Mouse (Mus musculus): ENCODE results near the gene Nup160. TPM values are rescaled to one million over a fixed set of nuclear protein-coding genes. Genes with fewer than 3 reads are reported as not detected.

Gene Nup160
- total and polyA plus RNA-seq, 2 experiments from 2014 or later: 13.5 to 13.7 TPM

- H3K27me3 ChIP-seq (ENCODE audit: insufficient read depth, low read length): no peaks in the 10 kb centered on the region
- H3K9me3 ChIP-seq (ENCODE audit: low read length): no peaks in the 10 kb centered on the region
- 82% methylated on average over 6 of the region's 6 CpGs for WGBS
- no peak overlapping the region for H3K4me2 ChIP-seq (ENCODE audit: low read depth, low read length)
- H3K4me1 ChIP-seq (ENCODE audit: insufficient read depth, low read length): peaks cover 6% of the 10 kb centered on the region; the same call in 1 of the 2 replicates
- no peak for TF ChIP-seq CTCF (IDR thresholded peaks at IDR 0.05; ENCODE audit: low read depth)
- no peak overlapping the region for H3K27ac ChIP-seq
- ATAC-seq (no peak), DNase-seq (ENCODE audit: low spot score) (no peak)
- H3K4me3 ChIP-seq (ENCODE audit: low read length): no peak overlapping the region
- peaks cover 33% of the 10 kb centered on the region for H3K36me3 ChIP-seq (ENCODE audit: insufficient read depth, low read length)
- H3K9ac ChIP-seq (replicated peaks; ENCODE audit: low read length): no peak overlapping the region
These were observed 72.9 kb downstream of the Nup160 start for GRCm38 (mm10) chr2:90749676-90750459.

- Histone ChIP-seq H3K4me3 (ENCODE audit: low read length) (no peak overlapping the region), H3K36me3 (ENCODE audit: insufficient read depth, low read length) (peaks cover 50% of the 10 kb centered on the region), H3K4me1 (ENCODE audit: insufficient read depth, low read length) (peaks cover 6% of the 10 kb centered on the region; the same call in 1 of the 2 replicates), H3K27ac (no peak overlapping the region), H3K9me3 (ENCODE audit: low read length) (no peaks in the 10 kb centered on the region), H3K9ac (replicated peaks; ENCODE audit: low read length) (no peak overlapping the region), H3K27me3 (ENCODE audit: insufficient read depth, low read length) (no peaks in the 10 kb centered on the region), H3K4me2 (ENCODE audit: low read depth, low read length) (no peak overlapping the region)
- TF ChIP-seq CTCF (IDR thresholded peaks at IDR 0.05; ENCODE audit: low read depth): no peak
- WGBS: 94% methylated on average over 2 of the region's 2 CpGs
- DNase-seq (ENCODE audit: low spot score): no peak
- ATAC-seq: no peak
These were observed 76.5 kb downstream of the Nup160 start for GRCm38 (mm10) chr2:90753565-90753964.

GRCm38 (mm10) chr2:90754188-90754587 lies 77.2 kb downstream of the Nup160 start:
- Histone ChIP-seq H3K9ac (replicated peaks; ENCODE audit: low read length) (no peak overlapping the region), H3K4me3 (ENCODE audit: low read length) (no peak overlapping the region), H3K27ac (no peak overlapping the region), H3K4me1 (ENCODE audit: insufficient read depth, low read length) (peaks cover under 1% of the 10 kb centered on the region; the same call in 1 of the 2 replicates), H3K36me3 (ENCODE audit: insufficient read depth, low read length) (peaks cover 56% of the 10 kb centered on the region), H3K4me2 (ENCODE audit: low read depth, low read length) (no peak overlapping the region), H3K27me3 (ENCODE audit: insufficient read depth, low read length) (no peaks in the 10 kb centered on the region), H3K9me3 (ENCODE audit: low read length) (no peaks in the 10 kb centered on the region)
- TF ChIP-seq CTCF (IDR thresholded peaks at IDR 0.05; ENCODE audit: low read depth): no peak
- DNase-seq (ENCODE audit: low spot score): no peak
- WGBS: over 99% methylated on average over 3 of the region's 3 CpGs
- ATAC-seq: no peak

GRCm38 (mm10) chr2:90765123-90765522 lies 88.1 kb downstream of the Nup160 start:
- H3K27ac ChIP-seq: no peak overlapping the region
- peaks cover 61% of the 10 kb centered on the region for H3K36me3 ChIP-seq (ENCODE audit: insufficient read depth, low read length)
- no peaks in the 10 kb centered on the region for H3K27me3 ChIP-seq (ENCODE audit: insufficient read depth, low read length)
- no peaks in the 10 kb centered on the region for H3K4me1 ChIP-seq (ENCODE audit: insufficient read depth, low read length)
- H3K4me3 ChIP-seq (ENCODE audit: low read length): no peak overlapping the region
- ATAC-seq (no peak), DNase-seq (ENCODE audit: low spot score) (no peak)
- H3K4me2 ChIP-seq (ENCODE audit: low read depth, low read length): no peak overlapping the region
- 85% methylated on average over 3 of the region's 3 CpGs for WGBS
- no peaks in the 10 kb centered on the region for H3K9me3 ChIP-seq (ENCODE audit: low read length)
- H3K9ac ChIP-seq (replicated peaks; ENCODE audit: low read length): no peak overlapping the region
- no peak for TF ChIP-seq CTCF (IDR thresholded peaks at IDR 0.05; ENCODE audit: low read depth)

GRCm38 (mm10) chr2:90781323-90781722 lies 104.3 kb downstream of the Nup160 start:
- Histone ChIP-seq H3K36me3 (ENCODE audit: insufficient read depth, low read length) (peaks cover 31% of the 10 kb centered on the region), H3K9me3 (ENCODE audit: low read length) (no peaks in the 10 kb centered on the region), H3K4me1 (ENCODE audit: insufficient read depth, low read length) (no peaks in the 10 kb centered on the region), H3K27ac (no peak overlapping the region), H3K4me2 (ENCODE audit: low read depth, low read length) (no peak overlapping the region), H3K27me3 (ENCODE audit: insufficient read depth, low read length) (0 out of 2 replicates have a peak, but pooled peaks cover 4% of the 10 kb centered on the region), H3K4me3 (ENCODE audit: low read length) (no peak overlapping the region), H3K9ac (replicated peaks; ENCODE audit: low read length) (no peak overlapping the region)
- TF ChIP-seq CTCF (IDR thresholded peaks at IDR 0.05; ENCODE audit: low read depth): no peak
- ATAC-seq (no peak), DNase-seq (ENCODE audit: low spot score) (no peak)
- 43% methylated on average over 3 of the region's 3 CpGs for whole genome bisulfite sequencing

- 40% methylated on average over 2 of the region's 2 CpGs for WGBS
- Histone ChIP-seq H3K4me3 (ENCODE audit: low read length) (no peak overlapping the region), H3K27ac (no peak overlapping the region), H3K4me2 (ENCODE audit: low read depth, low read length) (no peak overlapping the region), H3K36me3 (ENCODE audit: insufficient read depth, low read length) (peaks cover 31% of the 10 kb centered on the region), H3K4me1 (ENCODE audit: insufficient read depth, low read length) (no peaks in the 10 kb centered on the region), H3K9ac (replicated peaks; ENCODE audit: low read length) (no peak overlapping the region), H3K9me3 (ENCODE audit: low read length) (no peaks in the 10 kb centered on the region), H3K27me3 (ENCODE audit: insufficient read depth, low read length) (0 out of 2 replicates have a peak, but pooled peaks cover 4% of the 10 kb centered on the region)
- ATAC-seq (no peak), DNase-seq (ENCODE audit: low spot score) (no peak)
- no peak for TF ChIP-seq CTCF (IDR thresholded peaks at IDR 0.05; ENCODE audit: low read depth)
These were observed 104.9 kb downstream of the Nup160 start for GRCm38 (mm10) chr2:90781938-90782337.

GRCm38 (mm10) chr2:90782458-90782857 lies 105.4 kb downstream of the Nup160 start, which contains the start of gene Agbl2:
Gene Agbl2, plus strand, starts transcription at chr2:90782727.
- Histone ChIP-seq H3K4me2 (ENCODE audit: low read depth, low read length) (peak within 1 kb of the TSS; percentile 73), H3K27ac (no peak within 1 kb of the TSS), H3K4me3 (ENCODE audit: low read length) (peak within 1 kb of the TSS; percentile 36), H3K36me3 (ENCODE audit: insufficient read depth, low read length) (peaks cover 27% of the 10 kb centered on the region), H3K27me3 (ENCODE audit: insufficient read depth, low read length) (0 out of 2 replicates have a peak, but pooled peaks cover 4% of the 10 kb centered on the region), H3K4me1 (ENCODE audit: insufficient read depth, low read length) (no peaks in the 10 kb centered on the region), H3K9ac (replicated peaks; ENCODE audit: low read length) (no peak within 1 kb of the TSS; the same call in 1 of the 2 replicates), H3K9me3 (ENCODE audit: low read length) (no peaks in the 10 kb centered on the region)
- DNase-seq (ENCODE audit: low spot score) (peak; percentile 5), ATAC-seq (peak; percentile 65)
- WGBS: 8% methylated on average over 11 of the region's 11 CpGs
- no peak for TF ChIP-seq CTCF (IDR thresholded peaks at IDR 0.05; ENCODE audit: low read depth)

Measured in hindbrain, postnatal 0 days (tissue).